Mouse (Mus musculus): Measurements from ENCODE around the gene Ccdc167. TPM values are rescaled to one million over a fixed set of nuclear protein-coding genes. Genes with fewer than 3 reads are reported as not detected.

Ccdc167 gene
- polyA plus RNA-seq, 1 experiment from 2014 or later: 9.6 TPM

GRCm38 (mm10) chr17:29706981-29707545, 9.8 kb downstream of the Ccdc167 start:
- CTCF ChIA-PET: interaction anchor here (1.0 to 2.1 kb wide), 2 partner anchors 8 to 32 kb away, joined by 3 to 8 read pairs; no protein-coding TSS in a partner anchor
- no peaks in the 10 kb centered on the region for H3K27me3 ChIP-seq
- ATAC-seq: no peak
- DNase-seq (ENCODE audit: low read depth, low spot score): no peak
- no peak for TF ChIP-seq CTCF (IDR thresholded peaks at IDR 0.05)
- POLR2A ChIA-PET: interaction anchor here (0.6 kb wide), 1 partner anchor 9 kb away, joined by 3 read pairs; no protein-coding TSS in a partner anchor
- in situ Hi-C loops (cut with MboI; ENCODE audit: low pct_unique_long_range_greater_than_20kb): no loop called here

- DNase-seq (ENCODE audit: low read depth, low spot score): no peak
- TF ChIP-seq CTCF (IDR thresholded peaks at IDR 0.05): no peak
- ChIA-PET POLR2A (no interaction called here), CTCF (interaction anchor here (1.0 to 2.1 kb wide), 4 partner anchors 33 to 177 kb away, joined by 3 to 8 read pairs (median 6); no protein-coding TSS in a partner anchor)
- H3K27me3 ChIP-seq: no peaks in the 10 kb centered on the region
- in situ Hi-C loops (cut with MboI; ENCODE audit: low pct_unique_long_range_greater_than_20kb): no loop called here
- ATAC-seq: no peak
These were observed 11.0 kb downstream of the Ccdc167 start for GRCm38 (mm10) chr17:29705881-29706280.

- in situ Hi-C loops (cut with MboI; ENCODE audit: low pct_unique_long_range_greater_than_20kb): no loop called here
- CTCF ChIA-PET: interaction anchor here (0.7 to 2.1 kb wide), 8 partner anchors 10 to 178 kb away, joined by 3 to 13 read pairs (median 4); no protein-coding TSS in a partner anchor
- no peak for DNase-seq (ENCODE audit: low read depth, low spot score)
- POLR2A ChIA-PET: no interaction called here
- no peaks in the 10 kb centered on the region for H3K27me3 ChIP-seq
- ATAC-seq: peak; percentile 56
- TF ChIP-seq CTCF (IDR thresholded peaks at IDR 0.05): no peak
These were observed 12.1 kb downstream of the Ccdc167 start for GRCm38 (mm10) chr17:29704781-29705180.

- in situ Hi-C loops (cut with MboI; ENCODE audit: low pct_unique_long_range_greater_than_20kb): no loop called here
- no peak for DNase-seq (ENCODE audit: low read depth, low spot score)
- POLR2A ChIA-PET: no interaction called here
- CTCF ChIA-PET: interaction anchor here (0.8 kb wide), 1 partner anchor 28 kb away, joined by 3 read pairs; no protein-coding TSS in a partner anchor
- H3K27me3 ChIP-seq: no peaks in the 10 kb centered on the region
- TF ChIP-seq CTCF (IDR thresholded peaks at IDR 0.05): no peak
- ATAC-seq: no peak
These were observed 13.7 kb downstream of the Ccdc167 start for GRCm38 (mm10) chr17:29702938-29703710.

- ATAC-seq (no peak), DNase-seq (ENCODE audit: low read depth, low spot score) (no peak)
- in situ Hi-C loops (cut with MboI; ENCODE audit: low pct_unique_long_range_greater_than_20kb): no loop called here
- TF ChIP-seq CTCF (IDR thresholded peaks at IDR 0.05): no peak
- ChIA-PET CTCF (interaction anchor here (1.4 kb wide), 1 partner anchor 62 kb away, joined by 4 read pairs; no protein-coding TSS in a partner anchor), POLR2A (no interaction called here)
- H3K27me3 ChIP-seq: no peaks in the 10 kb centered on the region
These were observed 16.3 kb downstream of the Ccdc167 start for GRCm38 (mm10) chr17:29700573-29700972.

- ATAC-seq (no peak), DNase-seq (ENCODE audit: low read depth, low spot score) (no peak)
- no peak for TF ChIP-seq CTCF (IDR thresholded peaks at IDR 0.05)
- CTCF ChIA-PET: no interaction called here
- no peaks in the 10 kb centered on the region for H3K27me3 ChIP-seq
- in situ Hi-C loops (cut with MboI; ENCODE audit: low pct_unique_long_range_greater_than_20kb): no loop called here
- POLR2A ChIA-PET: interaction anchor here (0.7 to 1.1 kb wide), 2 partner anchors 19 to 84 kb away, joined by 3 to 4 read pairs; partner anchors contain the start of genes Gm28043 and Rnf8
These were observed 18.4 kb downstream of the Ccdc167 start for GRCm38 (mm10) chr17:29698421-29698820.

- DNase-seq (ENCODE audit: low read depth, low spot score) (no peak), ATAC-seq (no peak)
- H3K27me3 ChIP-seq: no peaks in the 10 kb centered on the region
- TF ChIP-seq CTCF (IDR thresholded peaks at IDR 0.05): no peak
- ChIA-PET CTCF (no interaction called here), POLR2A (no interaction called here)
- in situ Hi-C loops (cut with MboI; ENCODE audit: low pct_unique_long_range_greater_than_20kb): no loop called here
These were observed 19.9 kb downstream of the Ccdc167 start for GRCm38 (mm10) chr17:29696940-29697339.

- POLR2A ChIA-PET: no interaction called here
- H3K27me3 ChIP-seq: no peaks in the 10 kb centered on the region
- no peak for TF ChIP-seq CTCF (IDR thresholded peaks at IDR 0.05)
- DNase-seq (ENCODE audit: low read depth, low spot score): no peak
- no peak for ATAC-seq
- CTCF ChIA-PET: interaction anchor here (1.5 to 2.8 kb wide), 2 partner anchors 9 to 10 kb away, joined by 3 to 13 read pairs; no protein-coding TSS in a partner anchor
- in situ Hi-C loops (cut with MboI; ENCODE audit: low pct_unique_long_range_greater_than_20kb): no loop called here
These were observed 22.3 kb downstream of the Ccdc167 start for GRCm38 (mm10) chr17:29694516-29694915.

- CTCF ChIA-PET: interaction anchor here (2.8 kb wide), 1 partner anchor 11 kb away, joined by 13 read pairs; no protein-coding TSS in a partner anchor
- no peak for ATAC-seq
- no peaks in the 10 kb centered on the region for H3K27me3 ChIP-seq
- no peak for DNase-seq (ENCODE audit: low read depth, low spot score)
- in situ Hi-C loops (cut with MboI; ENCODE audit: low pct_unique_long_range_greater_than_20kb): no loop called here
- TF ChIP-seq CTCF (IDR thresholded peaks at IDR 0.05): no peak
- POLR2A ChIA-PET: no interaction called here
These were observed 23.3 kb downstream of the Ccdc167 start for GRCm38 (mm10) chr17:29693571-29693970.

- in situ Hi-C loops (cut with MboI; ENCODE audit: low pct_unique_long_range_greater_than_20kb): no loop called here
These were observed 24.0 kb downstream of the Ccdc167 start for GRCm38 (mm10) chr17:29692827-29693226.

GRCm38 (mm10) chr17:29690257-29690656, 26.6 kb downstream of the Ccdc167 start:
- ATAC-seq (no peak), DNase-seq (ENCODE audit: low read depth, low spot score) (no peak)
- ChIA-PET POLR2A (no interaction called here), CTCF (no interaction called here)
- in situ Hi-C loops (cut with MboI; ENCODE audit: low pct_unique_long_range_greater_than_20kb): no loop called here
- no peak for TF ChIP-seq CTCF (IDR thresholded peaks at IDR 0.05)
- no peaks in the 10 kb centered on the region for H3K27me3 ChIP-seq

More at GRCm38 (mm10) chr17:29692827-29693226, 24.0 kb downstream of the Ccdc167 start:
- H3K27me3 ChIP-seq: no peaks in the 10 kb centered on the region
- no peak for ATAC-seq
- TF ChIP-seq CTCF (IDR thresholded peaks at IDR 0.05): no peak
- ChIA-PET CTCF (no interaction called here), POLR2A (no interaction called here)
- DNase-seq (ENCODE audit: low read depth, low spot score): no peak

All from Patski (cell line).